Mouse (Mus musculus) CH12.LX (cell line): ENCODE results near the gene Ercc4. TPM values are rescaled to one million over a fixed set of nuclear protein-coding genes. Genes with fewer than 3 reads are reported as not detected.

Experiments
- DNase-seq: peaks from one replicate; pipeline ENCODE4 v3.0.0-alpha.2; 2013; ENCODE audit errors: extremely low read depth
- H3K27ac ChIP-seq: 2 replicates; pipeline ENCODE4 v1.5.1; 2012; ENCODE audit warnings: low read depth, mild to moderate bottlenecking, control low read depth, moderate library complexity; ENCODE audit not compliant: insufficient read depth
- H3K27me3 ChIP-seq: replicated peaks from 2 replicates; pipeline ENCODE3; 2012; ENCODE audit warnings: inconsistent platforms
- H3K36me3 ChIP-seq, 2 experiments: replicated peaks in 1 of 2; 2 replicates each; pipeline versions ENCODE3 to v1.6.1; 2012; ENCODE audit warnings: inconsistent platforms in 1 of 2, low read length in 1 of 2, mild to moderate bottlenecking in 1 of 2, mixed read lengths in 1 of 2, moderate library complexity in 1 of 2; ENCODE audit not compliant: control insufficient read depth in 1 of 2, insufficient read depth in 1 of 2
- H3K4me1 ChIP-seq, 2 experiments: 2 replicates each; pipeline ENCODE4 v1.6.1; 2012; ENCODE audit warnings: inconsistent platforms in 1 of 2, moderate library complexity in 1 of 2; ENCODE audit not compliant: insufficient read depth in 2 of 2, control insufficient read depth in 1 of 2
- H3K4me2 ChIP-seq: 2 replicates; pipeline ENCODE4 v1.6.1; 2012; ENCODE audit warnings: low read depth, mild to moderate bottlenecking, control low read depth; ENCODE audit not compliant: poor library complexity, insufficient read depth, severe bottlenecking
- H3K4me3 ChIP-seq, 3 experiments: fragments of 150-350 bp in 1 of 3; sonication (generic) in 1 of 3; replicated peaks in 1 of 3; 2 replicates each; pipeline versions ENCODE3 to v1.5.1; 2011 to 2012; ENCODE audit warnings: low read depth in 2 of 3, low read length in 2 of 3, mild to moderate bottlenecking in 2 of 3, moderate library complexity in 2 of 3, control low read depth in 1 of 3, improper control_type of control experiment in 1 of 3, inconsistent platforms in 1 of 3, mixed read lengths in 1 of 3; ENCODE audit not compliant: poor library complexity in 1 of 3
- H3K79me2 ChIP-seq: replicated peaks from 2 replicates; pipeline ENCODE4 v1.6.1; 2012; ENCODE audit warnings: mild to moderate bottlenecking, moderate library complexity; ENCODE audit not compliant: control insufficient read depth, poor library complexity, insufficient read depth, severe bottlenecking; ENCODE audit errors: extremely low read depth
- H3K9ac ChIP-seq: 2 replicates; pipeline ENCODE4 v1.6.1; 2012; ENCODE audit warnings: low read depth, mild to moderate bottlenecking, control low read depth, moderate library complexity; ENCODE audit not compliant: insufficient read depth
- H3K9me3 ChIP-seq: replicated peaks from 2 replicates; pipeline ENCODE3; 2012; ENCODE audit warnings: low read length, inconsistent platforms, mixed read lengths
- BHLHE40 ChIP-seq: IDR thresholded peaks from 2 replicates; pipeline ENCODE4 v1.6.1; 2011; ENCODE audit warnings: mild to moderate bottlenecking, low read depth, low read length, improper control_type of control experiment
- CHD2 ChIP-seq: IDR thresholded peaks from 2 replicates; pipeline ENCODE4 v1.6.1; 2011; ENCODE audit warnings: low read length, improper control_type of control experiment
- CTCF ChIP-seq, 2 experiments: IDR thresholded peaks in 1 of 2; conservative IDR thresholded peaks in 1 of 2; 2 replicates each; pipeline ENCODE4 v1.5.1; 2011 to 2012; ENCODE audit warnings: low read depth in 2 of 2, low read length in 2 of 2, improper control_type of control experiment in 1 of 2, inconsistent platforms in 1 of 2, mild to moderate bottlenecking in 1 of 2, moderate library complexity in 1 of 2
- E2F4 ChIP-seq: IDR thresholded peaks from 2 replicates; pipeline ENCODE4 v1.6.1; 2011; ENCODE audit warnings: low read depth, low read length, improper control_type of control experiment; ENCODE audit not compliant: insufficient replicate concordance
- GABPA ChIP-seq: IDR thresholded peaks from 2 replicates; pipeline ENCODE4 v1.6.1; 2012; ENCODE audit warnings: low read depth, low read length, improper control_type of control experiment, inconsistent platforms; ENCODE audit not compliant: insufficient replicate concordance
- HCFC1 ChIP-seq: IDR thresholded peaks from 2 replicates; pipeline ENCODE4 v1.6.1; 2012; ENCODE audit warnings: low read depth, mild to moderate bottlenecking, inconsistent platforms, low read length, improper control_type of control experiment
- IRF4 ChIP-seq: IDR thresholded peaks from 2 replicates; pipeline ENCODE4 v1.6.1; 2014; ENCODE audit warnings: low read depth, mild to moderate bottlenecking, inconsistent platforms, low read length, improper control_type of control experiment
- JUND ChIP-seq: conservative IDR thresholded peaks from 2 replicates; pipeline ENCODE4 v1.6.1; 2011; ENCODE audit warnings: low read depth, low read length, improper control_type of control experiment
- KAT2A ChIP-seq: IDR thresholded peaks from 2 replicates; pipeline ENCODE4 v1.6.1; 2012; ENCODE audit warnings: low read length, improper control_type of control experiment, inconsistent platforms; ENCODE audit not compliant: insufficient replicate concordance
- PAX5 ChIP-seq: IDR thresholded peaks from 2 replicates; pipeline ENCODE4 v1.6.1; 2012; ENCODE audit warnings: low read length, inconsistent platforms, mixed read lengths
- RAD21 ChIP-seq: IDR thresholded peaks from 2 replicates; pipeline ENCODE4 v1.6.1; 2011; ENCODE audit warnings: low read depth, mild to moderate bottlenecking, low read length, improper control_type of control experiment, moderate library complexity
- TCF12 ChIP-seq: IDR thresholded peaks from 2 replicates; pipeline ENCODE4 v1.6.1; 2014; ENCODE audit warnings: low read depth, mild to moderate bottlenecking, inconsistent platforms, low read length, improper control_type of control experiment
- UBTF ChIP-seq: IDR thresholded peaks from 2 replicates; pipeline ENCODE4 v1.6.1; 2012; ENCODE audit warnings: low read depth, mild to moderate bottlenecking, inconsistent platforms, low read length, improper control_type of control experiment, moderate library complexity
- USF1 ChIP-seq: IDR thresholded peaks from 2 replicates; pipeline ENCODE4 v1.6.1; 2014; ENCODE audit warnings: low read depth, mild to moderate bottlenecking, inconsistent platforms, low read length, improper control_type of control experiment
- ZMIZ1 ChIP-seq: IDR thresholded peaks from 2 replicates; pipeline ENCODE4 v1.6.1; 2012; ENCODE audit warnings: low read depth, mild to moderate bottlenecking, inconsistent platforms, low read length, improper control_type of control experiment
- dilution Hi-C: fragments of 300-500 bp; cut with MboI; formaldehyde crosslinking; loops from 2 replicates; pipeline ENCODE4 v1.14.3; 2020; ENCODE audit warnings: low sequenced_read_pairs; ENCODE audit not compliant: extremely low pct_unique_long_range_greater_than_20kb, extremely low pct_ligation_motif_present
- in situ Hi-C: fragments of 300-500 bp; cut with MboI; formaldehyde crosslinking; loops from 3 replicates; pipeline ENCODE4 v1.14.3; 2019; ENCODE audit warnings: low sequenced_read_pairs, low pct_ligation_motif_present, low pct_unique_long_range_greater_than_20kb, mixed read lengths
- polyA plus RNA-seq: library from polyadenylated mRNA; unstranded; fragments of >175 nt; gene quantifications from 2 replicates; pipeline ENCODE4 v1.2.1, GENCODE M21; 2012; ENCODE audit warnings: low read depth; ENCODE audit not compliant: insufficient read length
- total RNA-seq, 2 experiments: library from RNA; depleted of rRNA; stranded (reverse); fragments of 300-350 nt in 1 of 2; fragments of >200 nt in 1 of 2; gene quantifications; 2 replicates each; pipeline ENCODE4 v1.2.3; 2012 to 2014

The Ercc4 gene
- total and polyA plus RNA-seq, 3 experiments, result 10.1 to 23.3 (median 16.6) TPM

- TF ChIP-seq BHLHE40 (no peak), KAT2A (no peak), CTCF (conservative IDR thresholded peaks at IDR 0.05 in 1 of 2, IDR thresholded peaks at IDR 0.05 in 1 of 2; ENCODE audit: low read depth in 2 of 2, low read length in 2 of 2) (no peak), PAX5 (no peak), JUND (no peak), IRF4 (no peak), UBTF (no peak), E2F4 (no peak), ZMIZ1 (no peak), GABPA (no peak), CHD2 (no peak), USF1 (no peak), TCF12 (no peak), HCFC1 (no peak), RAD21 (no peak)
- H3K4me1 ChIP-seq, result peaks cover 2 to 12% of the 10 kb centered on the region in 2 experiments; a peak in 3 of 4 replicates
- no peaks in the 10 kb centered on the region for H3K36me3 ChIP-seq
- dilution Hi-C loops, result no loop called here
- no peaks in the 10 kb centered on the region for H3K79me2 ChIP-seq
- no peak overlapping the region for H3K4me3 ChIP-seq
- H3K9ac ChIP-seq, result no peak overlapping the region
- no peak overlapping the region for H3K27ac ChIP-seq
- in situ Hi-C loops, result no loop called here
- no peak overlapping the region for H3K4me2 ChIP-seq
- no peaks in the 10 kb centered on the region for H3K9me3 ChIP-seq
- no peaks in the 10 kb centered on the region for H3K27me3 ChIP-seq
- no peak for DNase-seq
Observed at GRCm38 (mm10) chr16:13199204-13199603, 89.7 kb downstream of the Ercc4 start.

Other genes starting within 250 kb of the Ercc4 start
- 4.4 and 4.6 TPM in 2 replicates for gene Mrtfb, start 146.8 kb downstream of the Ercc4 start, total RNA-seq (2012; rRNA removed)
- 2.5 and 3.2 TPM in 2 replicates for gene Mrtfb, start 146.8 kb downstream of the Ercc4 start, total RNA-seq (2014; rRNA removed)
- gene Mrtfb, start 146.8 kb downstream of the Ercc4 start, polyA plus RNA-seq, result 7.0 and 9.4 TPM in 2 replicates